Mouse (Mus musculus) liver, embryonic 12.5 days (tissue): ENCODE results near the gene Rmdn3. TPM values are rescaled to one million over a fixed set of nuclear protein-coding genes. Genes with fewer than 3 reads are reported as not detected.

Source experiments
- ATAC-seq: fragments of 200-750 bp; cut with Nextera tagmentation; 2 replicates; pipeline ENCODE4 v1.8.0; 2017; ENCODE audit warnings: moderate number of reproducible peaks, mild to moderate bottlenecking, moderate library complexity
- H3K27ac ChIP-seq: fragments of 300-500 bp; sonication (generic); 2 replicates; pipeline ENCODE4 v1.5.1; 2016; ENCODE audit warnings: mild to moderate bottlenecking
- H3K27me3 ChIP-seq: fragments of 300-500 bp; sonication (generic); replicated peaks from 2 replicates; pipeline ENCODE4 v1.6.1; 2016; ENCODE audit warnings: mild to moderate bottlenecking, moderate library complexity
- H3K36me3 ChIP-seq: fragments of 300-500 bp; sonication (generic); 2 replicates; pipeline ENCODE4 v1.6.1; 2016; ENCODE audit warnings: mild to moderate bottlenecking, moderate library complexity
- H3K4me1 ChIP-seq: fragments of 300-500 bp; sonication (generic); 2 replicates; pipeline ENCODE4 v1.6.1; 2016
- H3K4me2 ChIP-seq: fragments of 300-500 bp; sonication (generic); 2 replicates; pipeline ENCODE4 v1.6.1; 2016; ENCODE audit warnings: mild to moderate bottlenecking, moderate library complexity
- H3K4me3 ChIP-seq: fragments of 300-500 bp; sonication (generic); 2 replicates; pipeline ENCODE4 v1.5.1; 2016; ENCODE audit warnings: mild to moderate bottlenecking, moderate library complexity
- H3K9ac ChIP-seq: fragments of 300-500 bp; sonication (generic); 2 replicates; pipeline ENCODE4 v1.6.1; 2016; ENCODE audit warnings: mild to moderate bottlenecking, moderate library complexity
- H3K9me3 ChIP-seq: fragments of 300-500 bp; sonication (generic); replicated peaks from 2 replicates; pipeline ENCODE4 v1.6.1; 2016; ENCODE audit warnings: mild to moderate bottlenecking, moderate library complexity
- WGBS: fragments of 180-500 bp; shearing (Covaris S2); methylation state at CpG from one replicate; pipeline ENCODE4 v1.1.7; 2016; ENCODE audit not compliant: insufficient replicate concordance; 5-methylcytosine and 5-hydroxymethylcytosine counted together
- polyA plus RNA-seq: library from polyadenylated mRNA; unstranded; fragments of >200 nt; fragmentation: Nextera tagmentation; extraction: Ambion mirVana; gene quantifications from 2 replicates; pipeline ENCODE4 v1.2.1, GENCODE M21; 2016

The Rmdn3 gene
- polyA plus RNA-seq, 1 experiment from 2014 or later, result 64.1 TPM

DNA sequence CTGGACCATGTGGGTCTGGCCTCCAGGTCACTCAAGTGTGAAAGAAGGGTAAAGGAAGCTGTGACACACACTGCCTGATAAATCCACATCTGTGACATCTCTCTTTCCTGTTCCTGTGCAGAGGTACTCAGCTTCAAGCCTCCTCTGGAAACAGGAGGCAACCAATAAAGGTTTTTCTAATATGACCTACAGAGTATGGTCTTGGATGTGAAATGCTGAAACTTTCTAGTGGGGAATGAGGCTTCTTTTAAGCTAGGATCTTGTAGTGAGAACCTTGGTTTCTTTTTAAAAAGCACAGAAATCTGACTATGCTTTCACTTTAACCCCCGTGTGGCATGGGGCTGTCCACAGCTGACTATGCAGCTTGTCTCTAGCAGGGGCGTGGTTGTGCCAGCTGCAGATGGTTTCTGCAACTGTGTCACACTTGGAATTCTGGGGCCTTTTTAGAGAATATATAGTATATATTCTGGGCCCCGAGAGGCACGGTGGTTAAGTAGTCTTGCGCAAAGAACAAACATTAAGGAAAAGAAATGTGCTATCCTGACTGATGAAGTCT, 20.6 kb upstream of the Rmdn3 start:
- H3K4me2 ChIP-seq, result no peak overlapping the region
- no peak overlapping the region for H3K4me3 ChIP-seq
- no peak overlapping the region for H3K27ac ChIP-seq
- ATAC-seq, result no peak
- peaks cover 29% of the 10 kb centered on the region for H3K4me1 ChIP-seq
- H3K9ac ChIP-seq, result no peak overlapping the region
- H3K36me3 ChIP-seq, result peaks cover 33% of the 10 kb centered on the region
- H3K27me3 ChIP-seq, result no peaks in the 10 kb centered on the region
- WGBS, result 72% methylated on average over 5 of the region's 5 CpGs
- no peaks in the 10 kb centered on the region for H3K9me3 ChIP-seq

- Histone ChIP-seq H3K4me3 (no peak overlapping the region), H3K4me2 (no peak overlapping the region), H3K4me1 (peaks cover 36% of the 10 kb centered on the region), H3K27me3 (no peaks in the 10 kb centered on the region), H3K27ac (no peak overlapping the region), H3K9me3 (no peaks in the 10 kb centered on the region), H3K36me3 (peaks cover 33% of the 10 kb centered on the region), H3K9ac (no peak overlapping the region)
- 52% methylated on average over 3 of the region's 3 CpGs for WGBS
- no peak for ATAC-seq
Measured at GRCm38 (mm10) chr2:119176761-119177160, 19.9 kb upstream of the Rmdn3 start.

DNA sequence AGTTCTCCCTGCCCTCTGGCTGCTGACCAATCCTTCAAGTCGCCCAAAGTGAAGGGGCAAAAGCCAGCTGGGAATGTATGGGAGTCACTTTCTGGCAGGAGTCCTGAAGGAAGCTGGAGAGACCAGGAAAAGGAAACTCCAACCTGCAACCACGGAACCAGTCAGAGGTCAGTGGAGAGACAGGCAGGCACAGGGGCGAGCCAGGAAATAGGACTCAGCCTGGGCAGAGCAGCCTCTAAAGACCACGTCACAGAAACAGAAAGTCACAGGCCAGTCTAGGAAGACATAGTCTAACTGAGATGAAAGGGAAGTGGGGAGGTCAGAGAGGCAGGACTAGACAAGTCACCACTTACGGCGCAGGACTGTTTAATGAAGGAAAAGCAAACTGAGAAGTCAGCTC, 18.8 kb upstream of the Rmdn3 start:
- Histone ChIP-seq H3K4me3 (no peak overlapping the region), H3K4me1 (peaks cover 38% of the 10 kb centered on the region), H3K9ac (no peak overlapping the region), H3K27me3 (no peaks in the 10 kb centered on the region), H3K27ac (no peak overlapping the region), H3K4me2 (no peak overlapping the region), H3K9me3 (no peaks in the 10 kb centered on the region), H3K36me3 (peaks cover 29% of the 10 kb centered on the region)
- ATAC-seq, result no peak
- 51% methylated on average over 6 of the region's 6 CpGs for WGBS

- Histone ChIP-seq H3K27me3 (peaks cover 5% of the 10 kb centered on the region; the same call in 1 of the 2 replicates), H3K9ac (no peak overlapping the region), H3K4me2 (no peak overlapping the region), H3K4me3 (no peak overlapping the region), H3K36me3 (peaks cover 23% of the 10 kb centered on the region), H3K27ac (no peak overlapping the region), H3K4me1 (peaks cover 38% of the 10 kb centered on the region), H3K9me3 (no peaks in the 10 kb centered on the region)
- WGBS, result 71% methylated on average over 14 of the region's 14 CpGs
- no peak for ATAC-seq
Measured at GRCm38 (mm10) chr2:119174866-119175265, 18.0 kb upstream of the Rmdn3 start.

GRCm38 (mm10) chr2:119173991-119174651, 17.3 kb upstream of the Rmdn3 start, which contains the start of gene Gm14137:
Gene Gm14137 (plus strand): TSS chr2:119174509.
- no peak within 1 kb of the TSS for H3K27ac ChIP-seq
- H3K27me3 ChIP-seq, result peaks cover 13% of the 10 kb centered on the region; the same call in 1 of the 2 replicates
- WGBS, result 55% methylated on average over 8 of the region's 8 CpGs
- H3K9ac ChIP-seq, result no peak within 1 kb of the TSS
- H3K4me1 ChIP-seq, result peaks cover 38% of the 10 kb centered on the region
- no peak within 1 kb of the TSS for H3K4me3 ChIP-seq
- H3K9me3 ChIP-seq, result no peaks in the 10 kb centered on the region
- no peak within 1 kb of the TSS for H3K4me2 ChIP-seq
- ATAC-seq, result no peak
- peaks cover 15% of the 10 kb centered on the region; the same call in 1 of the 2 replicates for H3K36me3 ChIP-seq

- Histone ChIP-seq H3K9me3 (no peaks in the 10 kb centered on the region), H3K4me2 (peak overlapping the region; percentile 50), H3K4me3 (no peak overlapping the region), H3K27me3 (peaks cover 24% of the 10 kb centered on the region), H3K36me3 (0 out of 2 replicates have a peak, but pooled peaks cover 10% of the 10 kb centered on the region), H3K27ac (peak overlapping the region; percentile 58; the same call in 1 of the 2 replicates), H3K9ac (peak overlapping the region; percentile 55), H3K4me1 (peaks cover 40% of the 10 kb centered on the region)
- 9% methylated on average over 13 of the region's 13 CpGs for WGBS
- peak; percentile 62 for ATAC-seq
Measured at GRCm38 (mm10) chr2:119172862-119173576, 16.2 kb upstream of the Rmdn3 start.

- H3K27ac ChIP-seq, result peak overlapping the region; percentile 36; the same call in 1 of the 2 replicates
- H3K27me3 ChIP-seq, result peaks cover 30% of the 10 kb centered on the region
- peak overlapping the region; percentile 55; the same call in 1 of the 2 replicates for H3K9ac ChIP-seq
- 71% methylated on average over 7 of the region's 7 CpGs for WGBS
- 0 out of 2 replicates have a peak, but pooled peaks cover 7% of the 10 kb centered on the region for H3K36me3 ChIP-seq
- H3K4me3 ChIP-seq, result no peak overlapping the region
- ATAC-seq, result no peak
- H3K4me2 ChIP-seq, result no peak overlapping the region
- H3K4me1 ChIP-seq, result peaks cover 46% of the 10 kb centered on the region
- H3K9me3 ChIP-seq, result no peaks in the 10 kb centered on the region
Measured at GRCm38 (mm10) chr2:119172446-119172845, 15.6 kb upstream of the Rmdn3 start.

GRCm38 (mm10) chr2:119171574-119171973, 14.7 kb upstream of the Rmdn3 start:
- ATAC-seq, result no peak
- 0 out of 2 replicates have a peak, but pooled peaks cover 4% of the 10 kb centered on the region for H3K36me3 ChIP-seq
- WGBS, result 74% methylated on average over 8 of the region's 8 CpGs
- no peak overlapping the region for H3K27ac ChIP-seq
- peaks cover 38% of the 10 kb centered on the region for H3K27me3 ChIP-seq
- peaks cover 45% of the 10 kb centered on the region for H3K4me1 ChIP-seq
- no peak overlapping the region for H3K4me3 ChIP-seq
- H3K4me2 ChIP-seq, result no peak overlapping the region
- H3K9ac ChIP-seq, result no peak overlapping the region
- H3K9me3 ChIP-seq, result no peaks in the 10 kb centered on the region

- peaks cover 51% of the 10 kb centered on the region for H3K27me3 ChIP-seq
- H3K36me3 ChIP-seq, result 0 out of 2 replicates have a peak, but pooled peaks cover 2% of the 10 kb centered on the region
- peaks cover 42% of the 10 kb centered on the region for H3K4me1 ChIP-seq
- no peak overlapping the region for H3K4me2 ChIP-seq
- 62% methylated on average over 2 of the region's 2 CpGs for WGBS
- no peak overlapping the region for H3K9ac ChIP-seq
- no peak overlapping the region for H3K27ac ChIP-seq
- H3K9me3 ChIP-seq, result no peaks in the 10 kb centered on the region
- no peak overlapping the region for H3K4me3 ChIP-seq
- no peak for ATAC-seq
Measured at GRCm38 (mm10) chr2:119170282-119170681, 13.4 kb upstream of the Rmdn3 start.

GRCm38 (mm10) chr2:119167866-119168256, 11.0 kb upstream of the Rmdn3 start:
- Histone ChIP-seq H3K36me3 (no peaks in the 10 kb centered on the region), H3K4me1 (peaks cover 38% of the 10 kb centered on the region), H3K9me3 (no peaks in the 10 kb centered on the region), H3K4me2 (peak overlapping the region; percentile 88), H3K9ac (peak overlapping the region; percentile 59), H3K27me3 (peaks cover 68% of the 10 kb centered on the region), H3K27ac (no peak overlapping the region), H3K4me3 (peak overlapping the region; percentile 61)
- ATAC-seq, result no peak
- 5% methylated on average over 26 of the region's 26 CpGs for WGBS

GRCm38 (mm10) chr2:119166901-119167865, 10.3 kb upstream of the Rmdn3 start, which contains the start of gene Gchfr:
Gene Gchfr (plus strand): TSS chr2:119167773.
- Histone ChIP-seq H3K27me3 (peaks cover 68% of the 10 kb centered on the region), H3K4me1 (peaks cover 35% of the 10 kb centered on the region), H3K4me2 (peak within 1 kb of the TSS; percentile 88), H3K27ac (no peak within 1 kb of the TSS), H3K36me3 (no peaks in the 10 kb centered on the region), H3K9ac (peak within 1 kb of the TSS; percentile 59), H3K4me3 (peak within 1 kb of the TSS; percentile 61), H3K9me3 (no peaks in the 10 kb centered on the region)
- ATAC-seq, result peak; percentile 84
- 1% methylated on average over 60 of the region's 60 CpGs for WGBS
